Mouse (Mus musculus) bone marrow macrophage, adult 2 months (primary cell): ENCODE measurements around the gene Catspere2.

Experiments
- CTCF ChIP-seq: IDR thresholded peaks from 2 replicates; pipeline ENCODE4 v1.5.1; 2012; ENCODE audit warnings: low read depth, mild to moderate bottlenecking, low read length, moderate library complexity
- POLR2A ChIP-seq: IDR thresholded peaks from 2 replicates; pipeline ENCODE4 v1.6.1; 2012; ENCODE audit warnings: mild to moderate bottlenecking, low read depth, low read length, borderline replicate concordance

DNA sequence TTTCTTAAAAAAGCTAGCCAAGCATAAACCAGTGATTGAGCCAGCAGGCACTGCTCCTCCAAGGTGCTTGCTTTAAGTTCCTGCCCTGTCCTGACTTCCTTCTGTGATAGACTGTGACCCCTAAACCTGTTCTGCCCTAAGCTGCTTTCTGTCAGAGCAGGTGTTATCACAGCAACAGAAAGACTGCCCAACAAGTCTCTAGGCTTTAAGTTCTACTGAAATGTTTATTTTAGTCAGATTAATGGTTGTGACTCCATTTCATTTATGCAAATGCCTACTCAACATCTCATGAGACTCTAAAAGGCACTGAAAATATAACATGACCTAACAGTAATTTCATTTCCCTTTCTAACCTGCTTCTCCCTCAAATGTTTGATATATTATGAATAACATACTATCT is 202.4 kb downstream of the Catspere2 start:
- TF ChIP-seq CTCF (no peak), POLR2A (no peak)
